Mouse (Mus musculus) kidney, embryonic 15.5 days (tissue): ENCODE results near the gene Mapk8ip2. TPM values are rescaled to one million over a fixed set of nuclear protein-coding genes. Genes with fewer than 3 reads are reported as not detected.
"Not testable (repeated sequence)": the region's sequence is repeated elsewhere in the genome, so short reads cannot be mapped to it uniquely, and the experiment has no call there.

Experiments
- ATAC-seq: fragments of 200-750 bp; cut with Nextera tagmentation; replicated peaks from 2 replicates; pipeline ENCODE4 v1.8.0; 2017; ENCODE audit warnings: moderate TSS enrichment; ENCODE audit not compliant: low FRiP score
- H3K27ac ChIP-seq: fragments of 300-500 bp; sonication (generic); 2 replicates; pipeline ENCODE4 v1.5.1; 2015; ENCODE audit warnings: mild to moderate bottlenecking, inconsistent platforms
- H3K27me3 ChIP-seq: fragments of 300-500 bp; sonication (generic); 2 replicates; pipeline ENCODE4 v1.6.1; 2015; ENCODE audit warnings: inconsistent platforms
- H3K36me3 ChIP-seq: fragments of 300-500 bp; sonication (generic); 2 replicates; pipeline ENCODE4 v1.6.1; 2015; ENCODE audit warnings: inconsistent platforms
- H3K4me1 ChIP-seq: fragments of 300-500 bp; sonication (generic); 2 replicates; pipeline ENCODE4 v1.6.1; 2015; ENCODE audit warnings: inconsistent platforms
- H3K4me2 ChIP-seq: fragments of 300-500 bp; sonication (generic); 2 replicates; pipeline ENCODE4 v1.6.1; 2015; ENCODE audit warnings: moderate library complexity, mild to moderate bottlenecking, inconsistent platforms
- H3K4me3 ChIP-seq: fragments of 300-500 bp; sonication (generic); replicated peaks from 2 replicates; pipeline ENCODE4 v1.5.1; 2015; ENCODE audit warnings: mild to moderate bottlenecking, inconsistent platforms
- H3K9ac ChIP-seq: fragments of 300-500 bp; sonication (generic); 2 replicates; pipeline ENCODE4 v1.6.1; 2015; ENCODE audit warnings: mild to moderate bottlenecking, inconsistent platforms
- H3K9me3 ChIP-seq: fragments of 300-500 bp; sonication (generic); replicated peaks from 2 replicates; pipeline ENCODE4 v1.6.1; 2016; ENCODE audit warnings: inconsistent platforms
- WGBS: fragments of 180-500 bp; shearing (Covaris S2); methylation state at CpG from one replicate; pipeline ENCODE4 v1.1.7; 2015; ENCODE audit warnings: mixed read lengths; 5-methylcytosine and 5-hydroxymethylcytosine counted together
- polyA plus RNA-seq: library from polyadenylated mRNA; unstranded; fragments of >200 nt; fragmentation: Nextera tagmentation; extraction: Ambion mirVana; gene quantifications from 2 replicates; pipeline ENCODE4 v1.2.1, GENCODE M21; 2015

Mapk8ip2 gene
- polyA plus RNA-seq, 1 experiment from 2014 or later = 1.7 TPM

DNA sequence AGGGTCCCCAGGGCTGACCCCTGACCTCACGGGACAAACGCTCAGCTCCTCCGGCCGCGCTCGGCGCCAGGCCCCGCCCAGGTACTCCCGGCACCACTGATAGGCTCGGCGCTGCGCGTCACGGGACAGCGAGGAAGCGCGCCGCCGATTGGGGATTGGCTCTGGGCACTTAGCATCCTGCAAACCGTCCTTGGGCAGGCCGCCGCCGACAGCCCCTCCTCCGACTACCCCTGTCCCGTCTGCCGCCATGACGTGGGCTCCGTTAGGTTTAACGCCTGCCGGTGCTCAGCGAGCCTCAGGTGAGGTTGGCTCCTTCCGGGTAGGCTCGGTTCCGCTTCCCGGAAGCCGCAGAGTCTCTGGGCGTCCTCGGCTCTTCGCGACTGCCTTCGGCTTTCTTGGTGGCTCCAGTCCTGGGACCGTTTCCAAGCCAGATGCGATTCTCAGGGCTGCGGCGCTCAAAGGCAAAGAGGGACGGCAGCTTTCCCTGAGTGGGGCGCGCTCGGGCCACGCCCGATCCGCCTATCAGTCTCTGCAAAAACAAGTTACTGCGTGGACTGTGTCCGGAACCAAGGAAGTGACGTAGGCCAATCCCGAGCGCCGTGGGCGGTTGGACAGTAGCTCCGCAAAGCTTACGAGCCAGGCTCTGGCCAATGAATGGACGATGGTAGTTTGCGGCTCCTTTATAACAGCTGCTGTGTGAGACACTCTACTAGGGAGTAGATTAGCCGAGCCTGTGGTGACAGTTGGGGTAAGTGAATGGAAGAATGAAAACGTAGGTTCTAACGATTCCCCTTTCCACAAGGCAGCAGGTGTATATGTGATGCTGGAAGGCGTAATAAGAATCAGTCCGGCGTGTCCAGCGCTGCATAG lies 24.1 kb upstream of the Mapk8ip2 start, which contains the start of the genes C730034F03Rik, Gm44502 and Chkb:
Gene C730034F03Rik, plus strand, starts transcription at position 238 of the 870 bp plus-strand sequence.
Gene Gm44502, minus strand, starts transcription at position 345 of the 870 bp plus-strand sequence.
Gene Chkb, minus strand, starts transcription at position 557 of the 870 bp plus-strand sequence.
- H3K9me3 ChIP-seq = no peaks in the 10 kb centered on the region
- ATAC-seq = peak; percentile 95
- peaks cover 27% of the 10 kb centered on the region for H3K36me3 ChIP-seq
- peak within 1 kb of the TSS; percentile 94 for H3K4me2 ChIP-seq
- under 1% methylated on average over 70 of the region's 70 CpGs for WGBS
- H3K4me3 ChIP-seq = peak within 1 kb of the TSS; percentile 92
- no peaks in the 10 kb centered on the region for H3K27me3 ChIP-seq
- H3K9ac ChIP-seq = peak within 1 kb of the TSS; percentile 81
- H3K27ac ChIP-seq = peak within 1 kb of the TSS; percentile 99
- H3K4me1 ChIP-seq = peaks cover 27% of the 10 kb centered on the region

DNA sequence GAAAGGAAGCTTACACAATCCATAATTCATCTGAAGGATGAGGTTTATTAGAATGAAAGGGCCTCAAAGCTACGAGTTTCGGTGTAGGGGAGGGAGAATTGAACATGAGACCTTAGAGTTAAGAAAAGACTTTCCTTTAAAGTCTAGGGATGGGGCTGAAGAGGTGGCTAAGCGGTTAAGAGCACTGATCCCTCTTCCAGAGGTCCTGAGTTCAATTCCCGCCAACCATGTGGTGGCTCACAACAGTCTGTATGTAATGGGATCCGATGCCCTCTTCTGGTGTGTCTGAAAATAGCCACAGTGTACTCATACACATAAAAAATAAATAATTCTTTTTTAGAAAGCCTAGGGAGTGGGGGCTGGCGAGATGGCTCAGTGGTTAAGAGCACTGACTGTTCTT lies 23.4 kb upstream of the Mapk8ip2 start:
- Histone ChIP-seq H3K36me3 (peaks cover 27% of the 10 kb centered on the region), H3K9me3 (no peaks in the 10 kb centered on the region), H3K27me3 (no peaks in the 10 kb centered on the region), H3K27ac (peak overlapping the region; percentile 99), H3K4me2 (peak overlapping the region; percentile 94), H3K4me3 (peak overlapping the region; percentile 92), H3K9ac (peak overlapping the region; percentile 81), H3K4me1 (peaks cover 27% of the 10 kb centered on the region)
- WGBS = 44% methylated on average over 6 of the region's 6 CpGs
- ATAC-seq = no peak

DNA sequence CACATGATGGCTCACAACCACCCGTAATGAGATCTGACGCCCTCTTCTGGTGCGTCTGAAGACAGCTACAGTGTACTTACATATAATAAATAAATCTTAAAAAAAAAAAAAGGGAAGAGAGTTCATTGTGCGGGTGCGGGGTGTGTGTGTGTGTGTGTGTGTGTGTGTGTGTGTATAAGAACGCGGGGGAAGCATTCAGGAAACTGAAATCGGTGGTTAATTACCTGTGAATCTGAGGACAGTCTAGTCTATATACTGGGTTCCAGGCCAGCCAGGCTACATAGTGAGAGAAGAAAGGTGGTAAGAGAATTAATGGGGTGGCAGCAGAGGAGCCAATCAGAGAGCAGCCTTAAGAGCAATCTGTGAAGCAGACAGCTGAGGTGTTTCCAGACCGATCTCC lies 22.9 kb upstream of the Mapk8ip2 start:
- H3K9ac ChIP-seq, H3K9me3 ChIP-seq, H3K4me2 ChIP-seq, H3K27ac ChIP-seq, H3K4me3 ChIP-seq, H3K27me3 ChIP-seq, ATAC-seq: not testable (repeated sequence)
- H3K4me1 ChIP-seq = peaks cover 23% of the 10 kb centered on the region
- H3K36me3 ChIP-seq = peaks cover 25% of the 10 kb centered on the region
- 83% methylated on average over 9 of the region's 9 CpGs for WGBS

DNA sequence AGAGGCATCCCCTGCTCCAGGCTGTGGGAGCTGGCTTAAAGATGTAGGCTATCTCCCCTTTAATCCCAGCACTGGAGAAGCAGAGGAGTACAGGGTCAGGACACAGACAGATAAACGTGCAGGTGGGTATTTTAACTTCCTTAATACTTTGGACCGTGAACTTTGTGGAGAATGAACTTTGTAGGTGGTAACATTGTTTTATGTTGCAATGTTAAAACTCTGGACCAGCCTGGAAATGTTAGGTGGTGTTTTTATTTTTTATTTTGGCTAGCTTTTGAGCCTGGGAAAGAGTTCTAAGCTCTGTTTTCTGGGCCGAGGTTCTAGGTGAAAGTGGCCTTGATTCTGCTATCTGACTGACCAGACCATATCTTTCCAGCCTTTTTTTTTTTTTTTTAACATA lies 22.4 kb upstream of the Mapk8ip2 start:
- H3K36me3 ChIP-seq = peaks cover 20% of the 10 kb centered on the region
- no peaks in the 10 kb centered on the region for H3K27me3 ChIP-seq
- no peaks in the 10 kb centered on the region for H3K9me3 ChIP-seq
- H3K4me2 ChIP-seq = no peak overlapping the region
- H3K27ac ChIP-seq = no peak overlapping the region
- H3K9ac ChIP-seq = no peak overlapping the region
- H3K4me3 ChIP-seq = no peak overlapping the region
- no peak for ATAC-seq
- 88% methylated on average over 3 of the region's 3 CpGs for WGBS
- H3K4me1 ChIP-seq = peaks cover 20% of the 10 kb centered on the region

DNA sequence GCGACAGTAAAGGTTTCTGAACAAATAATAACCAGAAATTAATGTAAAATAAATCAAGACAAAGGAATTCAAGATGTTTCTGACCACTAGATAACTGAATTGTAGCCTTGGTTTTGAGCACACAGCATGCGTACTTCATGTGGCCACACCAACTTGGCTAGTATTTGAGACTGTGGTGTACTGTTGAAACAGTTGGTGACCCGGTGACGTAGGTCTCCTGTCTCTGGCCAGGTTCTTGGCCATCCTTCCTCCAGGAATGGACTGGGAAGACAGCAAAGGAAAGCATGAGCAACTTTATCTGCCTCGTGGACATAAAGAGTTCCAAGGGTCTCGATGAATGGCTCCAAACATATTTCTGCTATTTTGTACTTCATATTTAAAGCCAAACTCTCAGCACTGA lies 21.9 kb upstream of the Mapk8ip2 start:
- Histone ChIP-seq H3K9me3 (no peaks in the 10 kb centered on the region), H3K4me2 (no peak overlapping the region), H3K27ac (no peak overlapping the region), H3K9ac (no peak overlapping the region), H3K36me3 (peaks cover 15% of the 10 kb centered on the region), H3K27me3 (no peaks in the 10 kb centered on the region), H3K4me3 (no peak overlapping the region), H3K4me1 (peaks cover 20% of the 10 kb centered on the region)
- 90% methylated on average over 6 of the region's 6 CpGs for WGBS
- no peak for ATAC-seq

DNA sequence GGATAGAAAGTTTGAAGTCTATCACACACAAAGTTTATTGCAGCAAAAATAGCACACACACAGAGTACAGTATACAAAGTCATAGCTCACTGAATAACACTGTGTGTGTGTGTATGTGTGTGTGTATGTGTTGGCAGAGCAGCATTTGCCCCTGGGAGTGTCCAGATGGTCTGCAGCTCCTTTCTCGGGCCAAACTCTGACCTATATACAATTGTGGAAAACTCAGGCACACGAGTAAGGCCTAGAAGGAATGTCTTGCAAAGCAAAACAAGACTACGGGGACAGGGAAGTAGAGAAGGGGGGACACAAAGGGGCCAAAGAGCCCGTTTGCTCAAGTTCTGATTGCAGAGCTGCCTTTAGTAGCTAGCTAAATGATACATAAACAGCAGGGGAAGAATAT lies 20.8 kb upstream of the Mapk8ip2 start:
- no peak overlapping the region for H3K27ac ChIP-seq
- no peak overlapping the region for H3K9ac ChIP-seq
- no peak overlapping the region for H3K4me2 ChIP-seq
- ATAC-seq = no peak
- H3K27me3 ChIP-seq = no peaks in the 10 kb centered on the region
- no peaks in the 10 kb centered on the region for H3K9me3 ChIP-seq
- WGBS = 79% methylated on average over 4 of the region's 4 CpGs
- H3K4me1 ChIP-seq = peaks cover 20% of the 10 kb centered on the region
- H3K4me3 ChIP-seq = no peak overlapping the region
- peaks cover 3% of the 10 kb centered on the region for H3K36me3 ChIP-seq

DNA sequence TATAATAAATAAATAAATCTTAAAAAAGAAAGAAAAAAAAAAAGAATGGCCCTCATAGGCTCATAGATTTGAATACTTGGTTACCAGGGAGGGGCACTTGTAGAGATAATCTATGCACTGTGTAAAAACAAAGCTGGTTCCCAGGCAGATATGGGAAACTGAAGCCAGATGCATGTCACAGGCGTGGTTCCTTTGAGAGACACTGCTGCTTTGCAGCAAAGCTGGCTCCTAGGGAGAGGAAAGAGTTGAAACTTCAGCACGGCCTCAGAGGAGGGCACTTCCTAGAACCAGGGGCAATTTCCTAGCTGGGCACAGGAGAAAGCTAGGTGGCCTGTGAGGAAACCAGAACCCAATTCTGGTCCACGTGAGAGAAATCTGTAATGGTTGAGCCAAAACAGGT lies 19.6 kb upstream of the Mapk8ip2 start:
- no peak overlapping the region for H3K27ac ChIP-seq
- peaks cover 11% of the 10 kb centered on the region for H3K4me1 ChIP-seq
- 77% methylated on average over 3 of the region's 3 CpGs for WGBS
- H3K36me3 ChIP-seq = no peaks in the 10 kb centered on the region
- H3K27me3 ChIP-seq = no peaks in the 10 kb centered on the region
- ATAC-seq = no peak
- no peak overlapping the region for H3K9ac ChIP-seq
- H3K4me2 ChIP-seq = no peak overlapping the region
- H3K4me3 ChIP-seq = no peak overlapping the region
- no peaks in the 10 kb centered on the region for H3K9me3 ChIP-seq

DNA sequence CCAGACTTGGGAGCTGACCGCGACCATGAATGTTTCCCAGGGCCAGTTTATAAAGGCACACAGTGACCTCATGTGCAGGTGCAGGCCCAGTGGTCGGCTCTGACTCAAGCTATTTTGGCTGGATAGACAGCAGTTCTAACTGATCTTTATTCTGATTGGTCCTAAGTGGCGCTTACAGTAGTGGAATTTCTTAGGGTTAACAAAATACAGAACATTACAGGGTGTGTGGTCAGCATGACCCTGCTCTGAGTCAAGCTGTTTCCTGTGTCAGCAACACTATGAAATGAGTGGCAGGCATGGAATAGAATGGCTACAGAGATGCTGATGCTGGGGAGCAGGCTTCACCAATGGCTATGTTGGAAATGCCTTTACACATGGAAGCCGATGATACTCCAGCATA lies 17.8 kb upstream of the Mapk8ip2 start:
- Histone ChIP-seq H3K27me3 (no peaks in the 10 kb centered on the region), H3K4me3 (no peak overlapping the region), H3K9ac (no peak overlapping the region), H3K36me3 (no peaks in the 10 kb centered on the region), H3K4me1 (0 out of 2 replicates have a peak, but pooled peaks cover 4% of the 10 kb centered on the region), H3K4me2 (no peak overlapping the region), H3K9me3 (no peaks in the 10 kb centered on the region), H3K27ac (no peak overlapping the region)
- ATAC-seq = no peak
- 82% methylated on average over 5 of the region's 5 CpGs for WGBS

DNA sequence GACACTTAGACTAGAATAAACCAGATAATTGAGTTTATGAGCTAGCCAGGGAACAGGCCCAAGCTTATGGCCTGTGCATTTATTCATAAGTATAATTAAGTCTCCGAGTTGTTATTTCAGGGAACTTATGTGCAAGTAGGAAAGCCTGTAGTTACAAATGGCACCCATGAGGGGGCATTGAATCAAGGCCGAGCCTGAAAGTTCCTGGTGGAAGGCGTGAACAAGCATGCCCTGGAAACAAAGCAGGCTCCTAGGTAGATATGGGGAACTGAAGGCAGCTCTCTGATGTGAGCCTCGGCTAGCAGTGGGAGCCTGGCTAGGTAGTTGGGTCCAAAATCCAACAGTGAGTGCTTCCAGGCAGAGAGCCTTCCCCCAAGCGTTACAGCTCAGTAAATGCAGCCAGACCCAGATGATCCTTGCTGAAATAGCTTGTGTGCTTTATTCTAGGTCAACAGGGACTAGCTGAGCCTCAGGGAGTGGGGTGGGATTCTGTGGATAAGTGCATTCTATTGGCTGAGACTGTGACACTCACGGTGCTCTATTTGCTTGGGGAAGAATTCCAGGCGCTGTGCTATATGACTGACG lies 11.1 kb upstream of the Mapk8ip2 start:
- H3K4me2 ChIP-seq = no peak overlapping the region
- no peaks in the 10 kb centered on the region for H3K36me3 ChIP-seq
- WGBS = 46% methylated on average over 8 of the region's 8 CpGs

DNA sequence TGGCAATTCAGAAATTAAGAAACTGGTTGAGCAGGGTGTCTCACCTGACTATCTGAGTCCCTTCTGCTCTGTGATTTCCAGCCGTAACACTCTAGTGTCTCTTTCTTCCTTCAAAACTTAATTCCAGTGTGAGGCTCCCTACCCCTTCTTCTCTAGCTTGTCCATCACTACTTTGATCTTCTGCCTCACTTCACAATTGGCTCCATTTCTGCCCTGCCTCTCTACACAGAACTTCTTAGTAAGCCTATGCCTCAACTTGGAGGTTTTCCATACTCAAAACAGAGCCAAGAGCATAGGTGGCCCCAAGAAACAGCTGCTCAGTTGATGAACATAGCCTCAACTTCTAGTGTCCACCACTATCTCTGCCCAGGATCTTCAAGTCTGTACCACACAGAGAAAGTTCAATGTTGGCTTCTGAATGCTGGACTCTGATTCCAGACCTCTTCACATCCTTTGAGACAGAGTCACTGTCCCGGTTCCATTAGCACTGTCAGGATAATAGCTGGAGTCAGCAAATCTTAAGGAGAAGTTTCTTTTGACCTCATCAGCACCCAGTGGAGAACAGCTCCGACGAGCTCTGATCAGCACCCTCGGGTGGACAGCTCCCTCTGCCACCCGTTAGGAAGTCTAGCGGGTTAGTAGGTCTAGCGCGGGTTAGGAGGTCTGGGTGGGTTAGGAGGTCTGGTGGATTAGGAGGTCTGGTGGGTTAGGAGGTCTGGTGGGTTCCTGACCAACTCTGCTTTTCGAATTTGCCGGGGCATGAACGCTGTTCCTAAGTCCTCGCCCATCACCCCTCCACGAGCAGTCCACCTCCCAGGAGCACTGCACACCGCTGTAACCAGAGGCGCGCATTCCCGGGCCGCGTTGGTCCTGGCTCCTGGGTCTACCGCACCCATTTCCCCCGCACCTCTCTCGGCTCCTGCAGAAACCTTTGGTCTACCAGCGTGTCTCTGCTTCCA lies 528 bp upstream of the Mapk8ip2 start:
- Histone ChIP-seq H3K9ac (no peak overlapping the region), H3K27me3 (peaks cover 30% of the 10 kb centered on the region), H3K4me1 (peaks cover 13% of the 10 kb centered on the region), H3K27ac (no peak overlapping the region), H3K9me3 (no peaks in the 10 kb centered on the region), H3K36me3 (no peaks in the 10 kb centered on the region), H3K4me2 (peak overlapping the region; percentile 96), H3K4me3 (peak overlapping the region; percentile 50)
- 5% methylated on average over 24 of the region's 24 CpGs for WGBS
- peak; percentile 69 for ATAC-seq

More for the DNA sequence above, 11.1 kb upstream of the Mapk8ip2 start:
- no peak for ATAC-seq
- Histone ChIP-seq H3K27me3 (no peaks in the 10 kb centered on the region), H3K9ac (no peak overlapping the region), H3K27ac (no peak overlapping the region), H3K4me1 (no peaks in the 10 kb centered on the region), H3K9me3 (no peaks in the 10 kb centered on the region), H3K4me3 (no peak overlapping the region)

DNA sequence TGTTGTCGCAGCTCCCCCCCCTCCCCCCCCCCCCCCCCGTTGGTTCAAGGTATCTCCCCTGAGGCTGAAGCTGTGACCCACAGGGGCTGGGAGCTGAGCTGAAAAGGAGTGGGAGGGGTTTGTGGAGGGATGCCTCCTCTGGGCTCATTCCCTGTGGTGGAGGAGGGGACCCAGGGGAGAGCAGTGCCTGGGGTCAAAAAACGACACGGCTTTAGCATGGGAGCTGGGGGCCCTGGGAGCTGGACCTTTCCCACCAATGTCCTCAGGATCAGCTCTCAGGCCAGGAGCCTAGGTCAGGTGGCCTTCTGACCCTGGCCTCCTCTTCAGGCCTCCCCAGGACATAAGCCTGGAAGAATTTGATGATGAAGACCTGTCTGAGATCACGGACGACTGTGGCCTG lies 1.1 kb downstream of the Mapk8ip2 start:
- H3K9me3 ChIP-seq = no peaks in the 10 kb centered on the region
- no peak for ATAC-seq
- peak overlapping the region; percentile 96; the same call in 1 of the 2 replicates for H3K4me2 ChIP-seq
- H3K27ac ChIP-seq = no peak overlapping the region
- H3K36me3 ChIP-seq = no peaks in the 10 kb centered on the region
- H3K9ac ChIP-seq = no peak overlapping the region
- peaks cover 30% of the 10 kb centered on the region for H3K27me3 ChIP-seq
- no peak overlapping the region for H3K4me3 ChIP-seq
- WGBS = 21% methylated on average over 6 of the region's 6 CpGs
- peaks cover 13% of the 10 kb centered on the region for H3K4me1 ChIP-seq
